ENCODE assay signal across 8 mouse cellular contexts in the genomic region with DNA sequence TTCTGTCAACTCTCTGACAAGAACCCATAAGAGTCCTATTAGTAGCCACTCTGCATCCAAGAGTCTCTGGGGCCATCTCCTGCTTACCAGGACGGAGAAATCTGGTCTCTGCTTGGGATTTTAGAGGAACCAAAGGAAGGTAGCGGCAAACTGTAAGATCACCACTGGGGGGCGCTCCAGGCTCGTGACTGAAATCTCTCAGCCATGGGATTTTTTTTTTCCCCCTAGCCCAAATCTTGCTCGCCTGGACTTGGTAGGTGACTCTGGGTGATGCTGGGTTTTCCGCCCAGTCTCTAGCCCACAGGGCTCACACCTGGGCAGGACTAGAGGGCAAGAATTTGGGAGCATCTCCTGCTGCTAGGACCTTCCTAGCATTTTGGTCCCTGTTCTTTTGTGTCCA. TPM values are rescaled to one million over a fixed set of nuclear protein-coding genes. Genes with fewer than 3 reads are reported as not detected.
A peak's percentile ranks its signal among the peaks of the same experiment; 100 is the strongest.
DNase-seq lines count a peak whose midpoint lies in the region; ATAC-seq and TF ChIP-seq lines count a peak whose summit lies in the region.

No protein-coding gene starts in this region.

- no peak overlapping the region for H3K4me3 ChIP-seq in kidney, embryonic 14.5 days (ENCODE audit: low read length)
- no peak overlapping the region for H3K4me3 ChIP-seq in liver, postnatal 0 days (ENCODE audit: low read depth, low read length)

- ATAC-seq in kidney, embryonic 14.5 days (ENCODE audit: low FRiP score, low TSS enrichment): no peak
- ATAC-seq in liver, postnatal 0 days: no peak
- ATAC-seq in erythroid progenitor cell, adult 5-6 weeks (replicated peaks; ENCODE audit: low FRiP score, poor library complexity, severe bottlenecking): no peak

- no peaks in the 10 kb centered on the region for H3K9me3 ChIP-seq in kidney, embryonic 14.5 days (ENCODE audit: control insufficient read depth, low read length)
- no peaks in the 10 kb centered on the region for H3K9me3 ChIP-seq in liver, postnatal 0 days (ENCODE audit: low read length)

- no peak overlapping the region for H3K4me2 ChIP-seq in kidney, embryonic 14.5 days (replicated peaks; ENCODE audit: low read depth, low read length)
- no peak overlapping the region for H3K4me2 ChIP-seq in liver, postnatal 0 days (ENCODE audit: low read depth, low read length)

- 0 out of 2 replicates have a peak overlapping the region, but pooled peaks have one; percentile 1 for H3K9ac ChIP-seq in kidney, embryonic 14.5 days (ENCODE audit: low read depth, low read length)
- H3K9ac ChIP-seq in liver, postnatal 0 days (replicated peaks): no peak overlapping the region

- peak; percentile 38 for DNase-seq in ovary, postnatal 10 days (ENCODE audit: low spot score)
- DNase-seq in ovary, adult 18-20 months (ENCODE audit: low spot score): no peak
- peak; percentile 82 for DNase-seq in adrenal gland, postnatal 10 days
- DNase-seq in embryo, embryonic 11 days: peak; percentile 84
- DNase-seq in liver, postnatal 0 days: peak; percentile 79
- DNase-seq in right cerebral cortex, postnatal 14 days: peak; percentile 88

- H3K36me3 ChIP-seq in kidney, embryonic 14.5 days (ENCODE audit: control insufficient read depth, insufficient read depth, low read length): no peaks in the 10 kb centered on the region
- no peaks in the 10 kb centered on the region for H3K36me3 ChIP-seq in liver, postnatal 0 days (replicated peaks; ENCODE audit: insufficient read depth, low read length)

- TF ChIP-seq CTCF in liver, postnatal 0 days (IDR thresholded peaks at IDR 0.05; ENCODE audit: low read depth): peak; percentile 77

- H3K27ac ChIP-seq in kidney, embryonic 14.5 days (ENCODE audit: low read depth, low read length): no peak overlapping the region
- no peak overlapping the region for H3K27ac ChIP-seq in liver, postnatal 0 days (ENCODE audit: low read depth)

- H3K27me3 ChIP-seq in kidney, embryonic 14.5 days (ENCODE audit: control insufficient read depth, insufficient read depth, low read length): no peaks in the 10 kb centered on the region
- H3K27me3 ChIP-seq in liver, postnatal 0 days (ENCODE audit: insufficient read depth, low read length): no peaks in the 10 kb centered on the region

- 14% methylated on average over 6 of the region's 6 CpGs for WGBS in kidney, embryonic 14.5 days
- WGBS in liver, postnatal 0 days (ENCODE audit: insufficient replicate concordance): 4% methylated on average over 6 of the region's 6 CpGs

- TF ChIP-seq EP300 in liver, postnatal 0 days (IDR thresholded peaks at IDR 0.05; ENCODE audit: low read depth): no peak

- H3K4me1 ChIP-seq in kidney, embryonic 14.5 days (ENCODE audit: control insufficient read depth, insufficient read depth, low read length): peaks cover 24% of the 10 kb centered on the region; the same call in 1 of the 2 replicates
- H3K4me1 ChIP-seq in liver, postnatal 0 days (ENCODE audit: insufficient read depth): no peaks in the 10 kb centered on the region

RNA-seq across cellular contexts. Expression of gene Dnah17, which starts 46.6 kb away (rescaled TPM):
- under 1 TPM; 0.03 to 0.09 TPM for total RNA-seq in adrenal gland, postnatal 10 days (2021)
- 0.20 and 0.23 TPM in 2 replicates for polyA plus RNA-seq in kidney, embryonic 14.5 days (2014; fragmentation: Nextera tagmentation; extraction: Ambion mirVana)
- 0.06 and 0.11 TPM in 2 replicates for polyA plus RNA-seq in liver, postnatal 0 days (2015; fragmentation: Nextera tagmentation; extraction: Ambion mirVana)
- total RNA-seq in erythroid progenitor cell, adult 5-6 weeks (2015; ENCODE audit: low replicate concordance): not detected in 2 replicates
- total RNA-seq in erythroid progenitor cell, adult 5-6 weeks (2017; ENCODE audit: low replicate concordance): not detected in 2 replicates
